Mouse (Mus musculus) thymus, postnatal 25 days (tissue): ENCODE results near the gene Acadvl.

Source experiments
- DNase-seq: peaks from one replicate; pipeline ENCODE4 v3.0.0; 2022

The Acadvl gene

GRCm38 (mm10) chr11:70000396-70000898 lies 14.8 kb downstream of the Acadvl start, which contains the start of gene Dvl2:
TSS of gene Dvl2 (plus strand) at chr11:70000595.
- peak; percentile 85 for DNase-seq

GRCm38 (mm10) chr11:69999666-70000065 lies 15.5 kb downstream of the Acadvl start:
- DNase-seq = no peak

- DNase-seq = peak; percentile 30
These were observed 16.4 kb downstream of the Acadvl start for GRCm38 (mm10) chr11:69998567-69999491.

- DNase-seq = peak; percentile 91
These were observed 18.1 kb downstream of the Acadvl start for GRCm38 (mm10) chr11:69997070-69997509.

- DNase-seq = peak; percentile 76
These were observed 18.8 kb downstream of the Acadvl start for GRCm38 (mm10) chr11:69996161-69997061.

GRCm38 (mm10) chr11:69995391-69995960 lies 19.7 kb downstream of the Acadvl start, which contains the start of gene Phf23:
TSS of gene Phf23 (plus strand) at chr11:69995777.
- DNase-seq = peak; percentile 97

- no peak for DNase-seq
These were observed 20.7 kb downstream of the Acadvl start for GRCm38 (mm10) chr11:69994401-69995090.

- no peak for DNase-seq
These were observed 22.3 kb downstream of the Acadvl start for GRCm38 (mm10) chr11:69992932-69993331.

- no peak for DNase-seq
These were observed 22.8 kb downstream of the Acadvl start for GRCm38 (mm10) chr11:69992396-69992795.

- DNase-seq = no peak
These were observed 23.5 kb downstream of the Acadvl start for GRCm38 (mm10) chr11:69991711-69992110.

GRCm38 (mm10) chr11:69990850-69991691 lies 24.1 kb downstream of the Acadvl start, which contains the start of gene Gabarap:
TSS of gene Gabarap (plus strand) at chr11:69991143.
- peak; percentile 95 for DNase-seq

- DNase-seq = no peak
These were observed 25.3 kb downstream of the Acadvl start for GRCm38 (mm10) chr11:69989949-69990348.

GRCm38 (mm10) chr11:69984431-69984830 lies 30.8 kb downstream of the Acadvl start:
- no peak for DNase-seq

- DNase-seq = no peak
These were observed 31.8 kb downstream of the Acadvl start for GRCm38 (mm10) chr11:69983377-69983776.

GRCm38 (mm10) chr11:69982877-69983276 lies 32.3 kb downstream of the Acadvl start:
- DNase-seq = no peak

- DNase-seq = no peak
These were observed 33.0 kb downstream of the Acadvl start, which contains the start of gene Elp5 for GRCm38 (mm10) chr11:69982225-69982624. TSS of gene Elp5 (minus strand) at chr11:69982517.

GRCm38 (mm10) chr11:69981141-69981762 lies 34.0 kb downstream of the Acadvl start, which contains the start of gene Ctdnep1:
TSS of gene Ctdnep1 (plus strand) at chr11:69981156.
- DNase-seq = no peak

GRCm38 (mm10) chr11:69980196-69981140 lies 34.7 kb downstream of the Acadvl start:
- peak; percentile 92 for DNase-seq

GRCm38 (mm10) chr11:69979827-69980195 lies 35.4 kb downstream of the Acadvl start:
- DNase-seq = no peak
